Mouse (Mus musculus) embryonic facial prominence, embryonic 14.5 days (tissue): Measurements from ENCODE around the gene Wdr26. TPM values are rescaled to one million over a fixed set of nuclear protein-coding genes. Genes with fewer than 3 reads are reported as not detected.

Experiments
- ATAC-seq: fragments of 200-750 bp; cut with Nextera tagmentation; 2 replicates; pipeline ENCODE4 v1.8.0; 2017; ENCODE audit warnings: low read depth, moderate number of reproducible peaks, moderate TSS enrichment
- DNase-seq: peaks from one replicate; pipeline ENCODE4 v3.0.0-alpha.2; 2015; ENCODE audit warnings: low spot score
- H3K27ac ChIP-seq: fragments of 300-500 bp; sonication (generic); replicated peaks from 2 replicates; pipeline ENCODE4 v1.5.1; 2014; ENCODE audit warnings: low read depth, mild to moderate bottlenecking, low read length, moderate library complexity
- H3K27me3 ChIP-seq: fragments of 300-500 bp; sonication (generic); replicated peaks from 2 replicates; pipeline ENCODE4 v1.6.1; 2014; ENCODE audit warnings: low read length; ENCODE audit not compliant: control insufficient read depth, insufficient read depth
- H3K36me3 ChIP-seq: fragments of 300-500 bp; sonication (generic); 2 replicates; pipeline ENCODE4 v1.6.1; 2014; ENCODE audit warnings: low read length, mixed read lengths; ENCODE audit not compliant: control insufficient read depth, insufficient read depth
- H3K4me1 ChIP-seq: fragments of 300-500 bp; sonication (generic); 2 replicates; pipeline ENCODE4 v1.6.1; 2014; ENCODE audit warnings: antibody characterized with exemption, low read length; ENCODE audit not compliant: control insufficient read depth, insufficient read depth
- H3K4me2 ChIP-seq: fragments of 300-500 bp; sonication (generic); 2 replicates; pipeline ENCODE4 v1.6.1; 2014; ENCODE audit warnings: low read depth, mild to moderate bottlenecking, low read length, moderate library complexity, mixed read lengths
- H3K4me3 ChIP-seq: fragments of 300-500 bp; sonication (generic); 2 replicates; pipeline ENCODE4 v1.5.1; 2014; ENCODE audit warnings: low read depth, mild to moderate bottlenecking, low read length
- H3K9ac ChIP-seq: fragments of 300-500 bp; sonication (generic); 2 replicates; pipeline ENCODE4 v1.6.1; 2014; ENCODE audit warnings: low read depth, mild to moderate bottlenecking, low read length, moderate library complexity, mixed read lengths
- H3K9me3 ChIP-seq: fragments of 300-500 bp; sonication (generic); 2 replicates; pipeline ENCODE4 v1.6.1; 2016; ENCODE audit warnings: low read length; ENCODE audit not compliant: control insufficient read depth
- WGBS: fragments of 180-500 bp; shearing (Covaris S2); extraction: QIAGEN DNeasy Blood & Tissue Kit; methylation state at CpG from one replicate; pipeline ENCODE4 v1.1.7; 2014; 5-methylcytosine and 5-hydroxymethylcytosine counted together
- polyA plus RNA-seq: library from polyadenylated mRNA; unstranded; fragments of >200 nt; fragmentation: Nextera tagmentation; extraction: Ambion mirVana; gene quantifications from 2 replicates; pipeline ENCODE4 v1.2.1, GENCODE M21; 2014

Wdr26 gene
- polyA plus RNA-seq, 1 experiment from 2014 or later = 50.8 TPM

- peak overlapping the region; percentile 81 for H3K4me2 ChIP-seq
- peak overlapping the region; percentile 68 for H3K27ac ChIP-seq
- H3K9ac ChIP-seq = peak overlapping the region; percentile 51
- H3K36me3 ChIP-seq = no peaks in the 10 kb centered on the region
- DNase-seq (peak; percentile 83), ATAC-seq (peak; percentile 87)
- no peaks in the 10 kb centered on the region for H3K27me3 ChIP-seq
- 25% methylated on average over 26 of the region's 36 CpGs for WGBS
- peak overlapping the region; percentile 38 for H3K4me3 ChIP-seq
- peaks cover 14% of the 10 kb centered on the region for H3K4me1 ChIP-seq
- H3K9me3 ChIP-seq = no peaks in the 10 kb centered on the region
Measured at GRCm38 (mm10) chr1:181256689-181257584, 45.1 kb upstream of the Wdr26 start.

DNA sequence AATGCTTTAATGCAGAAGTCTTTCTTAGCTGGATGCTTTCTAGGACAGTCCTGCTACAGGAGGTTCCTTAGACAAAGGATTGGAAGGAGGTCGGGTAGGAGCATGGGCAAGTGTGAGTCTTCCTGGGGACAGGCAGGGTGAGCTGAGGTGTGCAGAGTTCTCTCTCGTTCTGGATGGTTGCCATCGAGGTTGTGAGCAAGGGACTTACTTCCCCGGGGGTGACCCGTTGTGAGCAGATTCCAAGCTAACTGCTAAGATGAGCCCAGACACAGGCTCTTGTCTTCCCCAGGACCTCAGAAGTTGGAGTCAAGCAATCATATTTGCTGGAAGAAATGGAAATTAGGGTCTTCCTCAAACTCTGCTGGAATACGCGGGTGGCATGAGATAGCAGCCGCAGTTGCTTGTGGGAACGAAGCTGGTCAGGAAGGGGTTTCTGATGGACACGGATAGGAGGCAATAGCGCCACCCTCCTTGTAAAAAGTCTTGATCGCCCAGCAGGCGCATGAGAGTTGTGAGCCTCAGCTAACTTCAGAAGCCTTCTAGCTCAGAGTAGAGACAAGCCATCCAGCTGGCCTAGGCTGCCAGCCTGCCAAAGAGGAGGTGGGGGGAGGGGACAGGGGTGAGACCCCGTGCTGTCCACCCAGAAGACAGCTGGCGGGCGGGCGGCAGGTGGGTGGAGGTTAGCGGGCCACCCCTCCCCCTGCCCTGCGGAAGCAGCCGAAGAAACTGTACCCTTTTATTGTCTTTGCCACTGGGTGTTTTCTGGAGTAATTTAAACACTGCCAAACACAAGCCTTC, 44.3 kb upstream of the Wdr26 start:
- WGBS = 6% methylated on average over 19 of the region's 20 CpGs
- peak overlapping the region; percentile 81 for H3K4me2 ChIP-seq

DNA sequence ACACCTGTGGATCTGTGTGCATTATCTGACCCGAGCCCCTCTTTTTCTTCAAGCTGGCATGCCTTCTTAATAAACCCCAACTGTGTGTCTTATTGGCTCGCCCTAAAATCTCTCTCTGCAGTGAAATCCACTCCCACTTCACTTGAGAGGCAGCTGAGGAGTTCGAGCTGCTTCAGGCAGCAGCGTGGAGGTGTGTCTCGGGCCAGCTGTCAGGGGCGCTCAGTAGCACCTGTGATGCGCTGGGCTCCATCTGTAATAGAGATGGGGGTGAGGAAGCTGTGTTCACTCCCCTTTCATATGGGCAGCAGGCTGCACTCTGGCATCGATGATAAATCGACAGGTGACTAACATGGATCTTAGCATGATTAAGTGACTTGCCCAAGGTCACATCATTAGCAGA, 43.6 kb upstream of the Wdr26 start:
- DNase-seq (no peak), ATAC-seq (no peak)
- no peak overlapping the region for H3K27ac ChIP-seq
- no peaks in the 10 kb centered on the region for H3K9me3 ChIP-seq
- H3K27me3 ChIP-seq = no peaks in the 10 kb centered on the region
- H3K4me2 ChIP-seq = peak overlapping the region; percentile 81
- no peak overlapping the region for H3K4me3 ChIP-seq
- peaks cover 14% of the 10 kb centered on the region for H3K4me1 ChIP-seq
- no peaks in the 10 kb centered on the region for H3K36me3 ChIP-seq
- 50% methylated on average over 9 of the region's 9 CpGs for WGBS
- H3K9ac ChIP-seq = no peak overlapping the region

More for the DNA sequence above, 44.3 kb upstream of the Wdr26 start:
- H3K27me3 ChIP-seq = no peaks in the 10 kb centered on the region
- ATAC-seq = peak; percentile 70
- no peaks in the 10 kb centered on the region for H3K9me3 ChIP-seq
- H3K4me1 ChIP-seq = peaks cover 14% of the 10 kb centered on the region
- H3K27ac ChIP-seq = peak overlapping the region; percentile 68
- H3K36me3 ChIP-seq = no peaks in the 10 kb centered on the region
- peak overlapping the region; percentile 51 for H3K9ac ChIP-seq
- peak overlapping the region; percentile 38 for H3K4me3 ChIP-seq
- peak; percentile 81 for DNase-seq

GRCm38 (mm10) chr1:181251624-181252023, 39.8 kb upstream of the Wdr26 start:
- 73% methylated on average over 5 of the region's 5 CpGs for WGBS
- no peaks in the 10 kb centered on the region for H3K27me3 ChIP-seq

GRCm38 (mm10) chr1:181250961-181251360, 39.2 kb upstream of the Wdr26 start:
- ATAC-seq = no peak
- no peak overlapping the region for H3K27ac ChIP-seq
- no peaks in the 10 kb centered on the region for H3K27me3 ChIP-seq
- DNase-seq = no peak
- peaks cover 9% of the 10 kb centered on the region for H3K4me1 ChIP-seq
- H3K9me3 ChIP-seq = peaks cover 5% of the 10 kb centered on the region; the same call in 1 of the 2 replicates
- H3K36me3 ChIP-seq = no peaks in the 10 kb centered on the region
- no peak overlapping the region for H3K4me3 ChIP-seq
- no peak overlapping the region for H3K4me2 ChIP-seq
- 93% methylated on average over 8 of the region's 8 CpGs for WGBS
- no peak overlapping the region for H3K9ac ChIP-seq

More at GRCm38 (mm10) chr1:181251624-181252023, 39.8 kb upstream of the Wdr26 start:
- Histone ChIP-seq H3K9ac (no peak overlapping the region), H3K4me1 (peaks cover 12% of the 10 kb centered on the region), H3K9me3 (peaks cover 5% of the 10 kb centered on the region; the same call in 1 of the 2 replicates), H3K27ac (no peak overlapping the region), H3K36me3 (no peaks in the 10 kb centered on the region), H3K4me3 (no peak overlapping the region), H3K4me2 (no peak overlapping the region)
- ATAC-seq (no peak), DNase-seq (no peak)

DNA sequence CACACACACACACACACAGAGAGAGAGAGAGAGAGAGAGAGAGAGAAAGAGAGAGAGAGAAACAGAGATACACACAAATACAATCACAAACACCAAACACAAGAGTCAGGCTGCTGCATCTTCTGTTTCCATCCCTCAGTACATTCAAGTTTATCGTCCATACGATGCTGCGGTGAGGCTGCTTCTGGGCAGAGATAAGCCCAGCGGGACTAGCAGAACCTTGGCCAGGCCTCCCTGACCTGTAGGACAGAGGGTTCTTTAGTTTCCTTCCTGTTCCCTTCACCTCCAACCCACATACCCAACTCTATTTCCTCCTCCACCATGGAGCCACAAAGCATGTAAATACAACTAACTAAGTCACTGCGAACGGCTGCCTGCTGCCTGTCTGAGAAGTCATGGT, 37.7 kb upstream of the Wdr26 start:
- Histone ChIP-seq H3K27me3 (no peaks in the 10 kb centered on the region), H3K36me3 (no peaks in the 10 kb centered on the region), H3K4me3 (no peak overlapping the region), H3K27ac (no peak overlapping the region), H3K9me3 (peaks cover 5% of the 10 kb centered on the region; the same call in 1 of the 2 replicates), H3K4me1 (peaks cover 6% of the 10 kb centered on the region; the same call in 1 of the 2 replicates), H3K9ac (no peak overlapping the region), H3K4me2 (no peak overlapping the region)
- DNase-seq (no peak), ATAC-seq (no peak)
- 92% methylated on average over 6 of the region's 6 CpGs for WGBS

DNA sequence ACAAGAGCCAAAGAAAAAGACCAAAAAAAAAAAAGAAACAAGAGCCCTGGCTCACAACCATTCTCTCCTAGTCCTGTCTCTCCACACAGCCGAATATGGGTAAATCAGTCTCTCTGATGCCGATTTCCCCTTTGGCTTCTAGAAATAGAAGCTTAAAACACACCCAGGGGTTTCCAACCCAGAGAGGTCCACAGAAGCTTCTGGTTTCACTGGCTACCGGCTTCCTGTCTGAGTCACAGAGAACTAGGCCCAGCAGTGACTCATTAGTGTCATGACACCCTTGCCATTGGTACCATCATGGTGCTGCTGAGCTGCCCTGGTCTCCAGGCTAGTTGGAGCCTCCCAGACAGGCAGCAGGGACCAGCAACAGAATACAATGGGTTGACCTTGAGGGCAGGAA, 35.4 kb upstream of the Wdr26 start:
- WGBS = 65% methylated on average over 3 of the region's 3 CpGs
- Histone ChIP-seq H3K27ac (0 out of 2 replicates have a peak overlapping the region, but pooled peaks have one; percentile 21), H3K9ac (no peak overlapping the region), H3K36me3 (no peaks in the 10 kb centered on the region), H3K4me2 (no peak overlapping the region), H3K27me3 (no peaks in the 10 kb centered on the region), H3K4me1 (peaks cover 6% of the 10 kb centered on the region; the same call in 1 of the 2 replicates), H3K4me3 (no peak overlapping the region), H3K9me3 (peaks cover 5% of the 10 kb centered on the region; the same call in 1 of the 2 replicates)
- ATAC-seq = no peak
- no peak for DNase-seq

- Histone ChIP-seq H3K27me3 (no peaks in the 10 kb centered on the region), H3K36me3 (no peaks in the 10 kb centered on the region), H3K4me2 (no peak overlapping the region), H3K4me1 (peaks cover 6% of the 10 kb centered on the region; the same call in 1 of the 2 replicates), H3K4me3 (no peak overlapping the region), H3K27ac (0 out of 2 replicates have a peak overlapping the region, but pooled peaks have one; percentile 21), H3K9ac (no peak overlapping the region), H3K9me3 (peaks cover 5% of the 10 kb centered on the region; the same call in 1 of the 2 replicates)
- DNase-seq (no peak), ATAC-seq (no peak)
- 36% methylated on average over 7 of the region's 7 CpGs for WGBS
Measured at GRCm38 (mm10) chr1:181246487-181247138, 34.8 kb upstream of the Wdr26 start.
